Mouse (Mus musculus) embryonic facial prominence, embryonic 15.5 days (tissue): ENCODE data around the gene Cpa4. TPM values are rescaled to one million over a fixed set of nuclear protein-coding genes. Genes with fewer than 3 reads are reported as not detected.

Experiments
- ATAC-seq: fragments of 200-750 bp; cut with Nextera tagmentation; 2 replicates; pipeline ENCODE4 v1.8.0; 2017; ENCODE audit warnings: low read depth, moderate TSS enrichment; ENCODE audit not compliant: insufficient number of reproducible peaks, low FRiP score, low TSS enrichment
- H3K27ac ChIP-seq: fragments of 300-500 bp; sonication (generic); replicated peaks from 2 replicates; pipeline ENCODE4 v1.5.1; 2015; ENCODE audit warnings: mild to moderate bottlenecking, inconsistent platforms
- H3K27me3 ChIP-seq: fragments of 300-500 bp; sonication (generic); 2 replicates; pipeline ENCODE4 v1.6.1; 2015; ENCODE audit warnings: inconsistent platforms
- H3K36me3 ChIP-seq: fragments of 300-500 bp; sonication (generic); 2 replicates; pipeline ENCODE4 v1.6.1; 2015; ENCODE audit warnings: mild to moderate bottlenecking, inconsistent platforms
- H3K4me1 ChIP-seq: fragments of 300-500 bp; sonication (generic); 2 replicates; pipeline ENCODE4 v1.6.1; 2015; ENCODE audit warnings: inconsistent platforms
- H3K4me2 ChIP-seq: fragments of 300-500 bp; sonication (generic); replicated peaks from 2 replicates; pipeline ENCODE4 v1.6.1; 2015; ENCODE audit warnings: mild to moderate bottlenecking, inconsistent platforms
- H3K4me3 ChIP-seq: fragments of 300-500 bp; sonication (generic); replicated peaks from 2 replicates; pipeline ENCODE4 v1.5.1; 2015; ENCODE audit warnings: mild to moderate bottlenecking, inconsistent platforms
- H3K9ac ChIP-seq: fragments of 300-500 bp; sonication (generic); 2 replicates; pipeline ENCODE4 v1.6.1; 2015; ENCODE audit warnings: inconsistent platforms
- H3K9me3 ChIP-seq: fragments of 300-500 bp; sonication (generic); replicated peaks from 2 replicates; pipeline ENCODE4 v1.6.1; 2016; ENCODE audit warnings: inconsistent platforms
- WGBS: fragments of 180-500 bp; shearing (Covaris S2); methylation state at CpG from one replicate; pipeline ENCODE4 v1.1.7; 2015; 5-methylcytosine and 5-hydroxymethylcytosine counted together
- polyA plus RNA-seq: library from polyadenylated mRNA; unstranded; fragments of >200 nt; fragmentation: Nextera tagmentation; extraction: Ambion mirVana; gene quantifications from 2 replicates; pipeline ENCODE4 v1.2.1, GENCODE M21; 2015

The Cpa4 gene
- polyA plus RNA-seq, 1 experiment from 2014 or later, result 6.3 TPM

- Histone ChIP-seq H3K4me1 (peaks cover 56% of the 10 kb centered on the region), H3K36me3 (no peaks in the 10 kb centered on the region), H3K27ac (peak overlapping the region; percentile 89), H3K4me3 (peak overlapping the region; percentile 14), H3K9me3 (no peaks in the 10 kb centered on the region), H3K9ac (no peak overlapping the region), H3K4me2 (peak overlapping the region; percentile 38), H3K27me3 (no peaks in the 10 kb centered on the region)
- peak; percentile 41 for ATAC-seq
- WGBS, result 5% methylated on average over 13 of the region's 13 CpGs
These were observed 49.1 kb downstream of the Cpa4 start for GRCm38 (mm10) chr6:30617020-30617958.

- Histone ChIP-seq H3K4me1 (peaks cover 56% of the 10 kb centered on the region), H3K4me2 (peak overlapping the region; percentile 38), H3K9ac (no peak overlapping the region), H3K27me3 (no peaks in the 10 kb centered on the region), H3K4me3 (peak overlapping the region; percentile 14), H3K36me3 (no peaks in the 10 kb centered on the region), H3K9me3 (no peaks in the 10 kb centered on the region), H3K27ac (peak overlapping the region; percentile 89)
- ATAC-seq, result peak; percentile 66
- WGBS, result 6% methylated on average over 18 of the region's 18 CpGs
These were observed 49.9 kb downstream of the Cpa4 start for GRCm38 (mm10) chr6:30617959-30618590.

DNA sequence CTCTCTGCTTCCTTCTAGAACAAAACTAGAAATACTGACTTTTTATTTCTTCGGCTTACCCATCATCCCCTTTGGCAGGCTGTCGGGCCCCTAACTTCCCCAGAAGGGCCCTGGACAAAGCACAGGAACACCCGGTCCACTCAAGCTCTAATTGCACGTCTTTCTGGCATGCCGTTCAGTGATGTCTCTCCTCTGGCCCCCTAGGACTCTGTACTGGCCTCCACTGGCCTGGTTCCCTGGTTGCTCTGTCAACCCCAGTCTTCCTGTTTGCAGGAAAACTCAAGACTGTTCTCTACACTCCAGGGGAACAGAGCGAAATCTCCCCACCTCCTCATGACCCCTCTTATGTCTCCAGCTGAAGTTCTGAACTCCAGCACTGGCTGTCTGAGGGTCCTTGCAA lies 50.6 kb downstream of the Cpa4 start:
- Histone ChIP-seq H3K4me2 (no peak overlapping the region), H3K4me1 (peaks cover 56% of the 10 kb centered on the region), H3K4me3 (no peak overlapping the region), H3K27ac (peak overlapping the region; percentile 89), H3K9ac (no peak overlapping the region), H3K36me3 (no peaks in the 10 kb centered on the region), H3K9me3 (no peaks in the 10 kb centered on the region), H3K27me3 (no peaks in the 10 kb centered on the region)
- WGBS, result 35% methylated on average over 6 of the region's 6 CpGs
- ATAC-seq, result no peak

DNA sequence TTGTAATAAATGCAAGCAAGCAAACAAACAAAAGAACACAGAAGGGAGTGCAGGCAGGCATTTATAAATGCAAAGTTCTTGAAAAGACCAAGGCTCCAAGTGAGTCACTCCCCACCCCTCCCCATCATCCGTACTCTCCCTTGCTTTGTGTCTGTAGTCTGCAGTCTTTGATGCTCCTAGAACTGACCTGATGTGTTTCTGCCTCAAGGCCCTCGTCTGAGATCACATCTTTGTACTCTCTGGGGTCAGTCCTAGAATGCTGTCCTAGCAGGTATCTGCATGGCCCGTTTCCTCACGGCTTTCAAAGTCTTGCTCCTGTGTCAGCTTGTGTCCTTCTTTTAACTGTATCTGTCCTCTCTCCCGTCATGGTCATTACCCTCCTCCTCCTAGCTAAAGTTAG lies 51.4 kb downstream of the Cpa4 start:
- ATAC-seq, result no peak
- 73% methylated on average over 5 of the region's 5 CpGs for WGBS
- Histone ChIP-seq H3K36me3 (no peaks in the 10 kb centered on the region), H3K27me3 (no peaks in the 10 kb centered on the region), H3K4me3 (no peak overlapping the region), H3K4me2 (no peak overlapping the region), H3K9ac (no peak overlapping the region), H3K4me1 (peaks cover 54% of the 10 kb centered on the region), H3K27ac (no peak overlapping the region), H3K9me3 (no peaks in the 10 kb centered on the region)

GRCm38 (mm10) chr6:30620591-30620990 lies 52.4 kb downstream of the Cpa4 start:
- Histone ChIP-seq H3K27ac (no peak overlapping the region; the same call in 1 of the 2 replicates), H3K4me1 (peaks cover 44% of the 10 kb centered on the region), H3K9ac (no peak overlapping the region), H3K4me3 (no peak overlapping the region), H3K9me3 (no peaks in the 10 kb centered on the region), H3K27me3 (no peaks in the 10 kb centered on the region), H3K4me2 (no peak overlapping the region), H3K36me3 (no peaks in the 10 kb centered on the region)
- no peak for ATAC-seq
- WGBS, result 75% methylated on average over 4 of the region's 4 CpGs

DNA sequence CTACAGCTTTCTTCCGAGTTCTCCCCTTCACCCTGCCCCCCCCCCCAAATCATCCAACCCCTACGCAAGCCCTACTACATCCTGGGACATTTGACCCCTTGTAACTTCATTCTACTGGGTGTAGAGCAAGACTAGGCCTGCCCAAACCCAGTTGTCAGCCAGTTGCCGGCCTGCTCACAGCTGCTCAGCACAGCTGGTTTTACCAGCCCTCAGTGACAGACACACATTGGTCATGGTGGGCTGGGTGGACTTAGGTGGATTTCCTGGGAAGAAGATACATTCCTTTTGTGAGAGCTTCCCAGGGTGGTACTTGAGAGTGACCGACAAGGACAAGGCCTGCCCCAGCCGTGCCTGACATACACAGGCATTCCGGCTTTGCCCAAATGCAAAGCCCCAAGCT lies 52.8 kb downstream of the Cpa4 start:
- WGBS, result 66% methylated on average over 6 of the region's 6 CpGs
- no peak for ATAC-seq
- no peaks in the 10 kb centered on the region for H3K9me3 ChIP-seq
- H3K4me3 ChIP-seq, result no peak overlapping the region
- no peaks in the 10 kb centered on the region for H3K36me3 ChIP-seq
- H3K27ac ChIP-seq, result peak overlapping the region; percentile 13; the same call in 1 of the 2 replicates
- no peak overlapping the region for H3K4me2 ChIP-seq
- peaks cover 40% of the 10 kb centered on the region for H3K4me1 ChIP-seq
- no peak overlapping the region for H3K9ac ChIP-seq
- no peaks in the 10 kb centered on the region for H3K27me3 ChIP-seq

GRCm38 (mm10) chr6:30621986-30622389 lies 53.8 kb downstream of the Cpa4 start:
- H3K27ac ChIP-seq, result no peak overlapping the region; the same call in 1 of the 2 replicates
- 59% methylated on average over 4 of the region's 4 CpGs for WGBS
- ATAC-seq, result no peak

GRCm38 (mm10) chr6:30624763-30625162 lies 56.6 kb downstream of the Cpa4 start:
- WGBS, result 80% methylated on average over 9 of the region's 9 CpGs

More at GRCm38 (mm10) chr6:30621986-30622389, 53.8 kb downstream of the Cpa4 start:
- H3K9ac ChIP-seq, result no peak overlapping the region
- no peaks in the 10 kb centered on the region for H3K27me3 ChIP-seq
- H3K9me3 ChIP-seq, result no peaks in the 10 kb centered on the region
- H3K4me2 ChIP-seq, result no peak overlapping the region
- H3K4me3 ChIP-seq, result no peak overlapping the region
- H3K4me1 ChIP-seq, result peaks cover 30% of the 10 kb centered on the region
- H3K36me3 ChIP-seq, result no peaks in the 10 kb centered on the region

GRCm38 (mm10) chr6:30628152-30628551 lies 60.0 kb downstream of the Cpa4 start:
- Histone ChIP-seq H3K4me1 (peaks cover 14% of the 10 kb centered on the region), H3K36me3 (no peaks in the 10 kb centered on the region), H3K4me3 (no peak overlapping the region), H3K27ac (peak overlapping the region; percentile 48), H3K27me3 (no peaks in the 10 kb centered on the region), H3K9me3 (no peaks in the 10 kb centered on the region), H3K4me2 (no peak overlapping the region), H3K9ac (no peak overlapping the region)
- WGBS, result 31% methylated on average over 6 of the region's 6 CpGs
- ATAC-seq, result peak; percentile 74; the same call in 1 of the 2 replicates

More at GRCm38 (mm10) chr6:30624763-30625162, 56.6 kb downstream of the Cpa4 start:
- no peak overlapping the region for H3K4me2 ChIP-seq
- H3K9me3 ChIP-seq, result no peaks in the 10 kb centered on the region
- no peak overlapping the region for H3K9ac ChIP-seq
- no peaks in the 10 kb centered on the region for H3K36me3 ChIP-seq
- H3K4me3 ChIP-seq, result no peak overlapping the region
- H3K4me1 ChIP-seq, result peaks cover 16% of the 10 kb centered on the region
- no peaks in the 10 kb centered on the region for H3K27me3 ChIP-seq
- ATAC-seq, result no peak
- no peak overlapping the region for H3K27ac ChIP-seq

GRCm38 (mm10) chr6:30629989-30630388 lies 61.8 kb downstream of the Cpa4 start:
- no peaks in the 10 kb centered on the region for H3K9me3 ChIP-seq
- H3K36me3 ChIP-seq, result no peaks in the 10 kb centered on the region
- WGBS, result 83% methylated on average over 1 of the region's 1 CpGs
- no peaks in the 10 kb centered on the region for H3K27me3 ChIP-seq
- no peak overlapping the region for H3K9ac ChIP-seq
- H3K4me2 ChIP-seq, result no peak overlapping the region
- no peak overlapping the region for H3K27ac ChIP-seq
- no peak for ATAC-seq
- H3K4me3 ChIP-seq, result no peak overlapping the region
- peaks cover 14% of the 10 kb centered on the region for H3K4me1 ChIP-seq

DNA sequence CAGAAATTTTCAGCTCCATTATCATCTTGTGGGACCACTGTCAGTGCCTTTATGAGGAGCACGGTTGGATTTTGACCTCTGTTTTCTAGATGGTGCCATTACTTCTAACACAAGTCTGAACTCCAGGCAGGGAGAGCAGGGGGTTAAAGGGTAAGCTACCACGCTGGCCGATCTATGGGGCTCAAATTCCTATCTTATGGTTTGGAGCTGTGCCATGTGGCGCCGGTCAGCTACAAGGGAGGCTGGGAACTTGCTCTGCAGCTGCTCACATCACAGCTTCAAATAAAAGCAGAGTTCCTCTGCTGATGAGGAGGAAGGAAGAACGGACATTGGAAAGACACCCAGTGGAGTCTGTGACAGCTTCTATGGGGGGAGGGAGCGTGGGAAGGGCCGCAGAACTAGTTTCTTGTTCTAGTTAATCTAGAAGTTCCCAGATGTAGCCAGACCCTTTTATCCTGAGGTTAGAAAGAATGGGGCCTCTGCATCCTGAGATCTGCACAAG lies 67.2 kb downstream of the Cpa4 start:
- ATAC-seq, result no peak
- Histone ChIP-seq H3K4me1 (peaks cover 30% of the 10 kb centered on the region), H3K27ac (peak overlapping the region; percentile 89), H3K27me3 (no peaks in the 10 kb centered on the region), H3K9me3 (no peaks in the 10 kb centered on the region), H3K9ac (no peak overlapping the region), H3K36me3 (no peaks in the 10 kb centered on the region), H3K4me3 (no peak overlapping the region), H3K4me2 (no peak overlapping the region)
- WGBS, result 27% methylated on average over 8 of the region's 8 CpGs
